Mouse (Mus musculus): Measurements from ENCODE around the gene Lsamp. TPM values are rescaled to one million over a fixed set of nuclear protein-coding genes. Genes with fewer than 3 reads are reported as not detected.
"Not testable (repeated sequence)": the region's sequence is repeated elsewhere in the genome, so short reads cannot be mapped to it uniquely, and the experiment has no call there.

Lsamp gene
- total RNA-seq, 2 experiments from 2014 or later, result not detected

DNA sequence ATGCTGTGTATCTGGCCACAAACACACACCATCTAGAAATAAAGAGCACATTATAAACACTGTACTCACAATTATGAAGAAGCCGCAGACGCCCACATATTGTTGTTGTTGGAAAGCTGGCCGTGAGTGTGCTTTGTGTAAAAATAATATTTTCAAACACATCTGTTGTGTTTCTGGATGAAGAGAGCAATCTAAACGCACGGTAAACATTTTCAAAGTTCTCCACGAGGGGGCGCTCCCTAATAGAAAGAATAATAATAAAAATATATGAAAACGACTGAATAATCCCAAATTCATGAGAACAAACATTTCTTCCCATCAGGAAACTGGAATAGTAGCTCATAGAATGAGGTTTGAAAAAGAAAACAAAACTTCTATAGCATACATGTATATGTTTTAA, 482.4 kb downstream of the Lsamp start:
- ATAC-seq (ENCODE audit: poor library complexity, severe bottlenecking), result no peak

DNA sequence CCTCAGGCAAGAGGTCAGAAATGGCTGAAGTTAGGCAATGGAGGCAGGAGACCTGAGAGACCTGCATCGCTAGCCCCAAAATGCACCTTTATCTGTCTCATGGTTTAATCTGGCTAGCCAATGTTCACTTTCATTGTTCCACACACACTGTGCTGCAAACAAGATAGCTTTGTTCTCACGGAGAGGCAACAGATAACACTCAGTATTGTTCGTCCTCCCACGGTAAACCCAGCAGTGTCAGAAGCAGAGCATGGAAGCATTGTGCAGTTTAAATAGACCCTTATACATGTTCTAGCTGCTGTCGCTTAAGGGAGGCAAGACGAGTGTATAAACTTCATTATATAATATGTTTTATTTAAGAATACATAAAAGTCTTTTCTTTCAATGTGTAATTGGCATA, 486.8 kb downstream of the Lsamp start:
- no peak for ATAC-seq (ENCODE audit: poor library complexity, severe bottlenecking)

DNA sequence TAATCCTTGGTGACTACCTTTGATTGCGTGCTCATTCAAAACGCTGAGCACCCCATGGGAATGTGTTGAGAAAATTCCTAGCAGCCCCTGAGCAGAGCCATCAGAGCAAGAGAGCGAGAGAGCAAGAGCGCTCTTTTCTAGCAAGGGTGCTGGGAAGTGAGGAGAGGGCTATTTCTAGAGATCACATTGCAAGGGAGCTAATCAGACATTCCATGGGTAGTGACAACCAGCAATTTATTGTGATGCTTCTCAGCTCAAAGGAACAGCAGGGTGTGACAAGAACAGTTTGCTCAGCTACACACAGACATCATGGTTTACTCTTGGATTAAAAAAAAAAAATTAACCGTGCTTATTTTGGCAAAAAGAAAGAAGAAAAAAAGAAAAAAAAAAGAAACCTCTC, 487.8 kb downstream of the Lsamp start:
- no peak for ATAC-seq (ENCODE audit: poor library complexity, severe bottlenecking)

DNA sequence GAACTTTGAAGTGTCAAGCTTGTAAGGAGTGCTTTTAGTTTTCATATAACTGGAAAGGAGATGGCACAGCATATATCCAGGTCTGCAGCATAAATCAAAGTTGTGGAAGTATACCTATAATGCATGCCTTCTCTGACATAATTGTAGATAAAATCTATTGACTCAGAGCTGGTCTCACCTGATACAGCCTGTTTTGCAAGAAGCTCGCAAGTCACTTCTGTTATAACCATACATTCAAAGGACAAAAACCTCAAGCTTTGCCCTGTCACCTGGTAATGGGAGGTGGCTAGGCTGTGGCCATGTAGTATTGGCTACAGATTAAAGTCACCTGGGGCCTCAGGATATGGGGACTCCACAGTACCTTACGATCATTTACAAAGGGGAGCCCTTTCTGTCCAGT, 507.4 kb downstream of the Lsamp start:
- ATAC-seq (ENCODE audit: poor library complexity, severe bottlenecking), result no peak

GRCm38 (mm10) chr16:40504262-40504960, 520.2 kb downstream of the Lsamp start:
- no peak for ATAC-seq (ENCODE audit: poor library complexity, severe bottlenecking)

- ATAC-seq (ENCODE audit: poor library complexity, severe bottlenecking), result no peak
Measured at GRCm38 (mm10) chr16:40509146-40510030, 525.2 kb downstream of the Lsamp start.

DNA sequence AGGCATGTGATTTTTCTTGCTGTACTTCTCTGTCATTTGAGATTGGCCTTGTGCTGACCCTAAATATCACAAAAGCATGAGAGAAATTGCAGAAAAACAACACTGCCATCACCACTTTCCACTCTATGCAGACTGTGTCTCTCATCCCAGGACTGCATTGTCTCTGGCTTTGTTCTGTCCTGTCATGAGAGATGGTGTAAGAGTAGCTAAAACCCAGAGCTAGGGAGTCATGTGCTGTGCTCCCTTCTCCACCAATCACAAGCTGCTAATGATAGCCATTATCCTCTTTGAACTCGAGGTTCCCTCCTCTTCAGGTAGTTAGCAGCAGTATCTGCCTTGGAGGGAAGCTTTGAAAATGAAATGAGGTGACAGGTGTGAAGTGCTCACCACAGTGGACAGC, 552.6 kb downstream of the Lsamp start:
- ATAC-seq (ENCODE audit: poor library complexity, severe bottlenecking), result no peak

DNA sequence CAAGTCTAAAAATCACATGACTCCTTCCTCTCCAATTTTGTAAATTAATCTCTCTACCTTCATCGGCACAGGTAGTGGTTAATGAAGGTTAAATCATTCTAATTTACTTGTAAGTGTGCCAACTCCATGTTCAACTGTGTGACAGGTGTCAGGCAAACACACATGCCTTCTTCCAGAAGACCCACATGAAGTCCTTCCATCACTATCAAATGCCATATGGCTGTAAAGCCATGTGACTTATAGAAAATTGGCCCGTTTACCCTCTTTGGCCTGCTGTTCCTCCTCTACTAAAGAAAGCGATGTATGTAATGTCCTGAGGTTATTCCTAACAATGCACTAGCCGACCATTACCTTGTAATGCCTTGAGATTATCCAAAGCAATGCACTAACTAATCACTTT, 565.5 kb downstream of the Lsamp start:
- ATAC-seq (ENCODE audit: poor library complexity, severe bottlenecking), result no peak

- no peak for ATAC-seq (ENCODE audit: poor library complexity, severe bottlenecking)
Measured at GRCm38 (mm10) chr16:40555608-40556007, 571.4 kb downstream of the Lsamp start.

- no peak for ATAC-seq (ENCODE audit: poor library complexity, severe bottlenecking)
Measured at GRCm38 (mm10) chr16:40557680-40558249, 573.6 kb downstream of the Lsamp start.

DNA sequence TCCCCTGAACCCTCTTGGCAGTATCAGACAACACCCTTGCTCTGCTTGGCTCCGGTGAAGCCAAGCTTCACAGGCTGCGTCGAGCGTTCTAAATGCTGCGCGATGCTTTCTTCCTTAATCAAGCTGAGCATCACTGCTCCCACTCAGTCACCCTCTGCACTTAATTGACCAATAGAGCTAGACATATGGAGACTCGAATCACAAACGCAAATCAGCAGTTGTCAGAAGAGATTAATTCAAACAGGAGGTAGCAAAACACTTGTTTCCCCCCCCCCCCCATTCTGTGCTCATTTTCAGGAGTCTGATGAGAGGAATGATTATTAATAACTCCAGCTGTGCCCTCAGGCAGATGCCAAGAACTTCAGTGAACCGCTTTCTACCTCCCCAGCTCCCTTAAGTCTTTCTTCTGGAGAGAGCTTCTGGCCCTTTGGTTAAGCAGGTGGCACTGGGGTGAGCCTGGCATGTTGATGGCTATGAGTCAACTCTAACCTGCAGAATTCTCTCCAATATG, 583.3 kb downstream of the Lsamp start:
- no peak for ATAC-seq (ENCODE audit: poor library complexity, severe bottlenecking)

DNA sequence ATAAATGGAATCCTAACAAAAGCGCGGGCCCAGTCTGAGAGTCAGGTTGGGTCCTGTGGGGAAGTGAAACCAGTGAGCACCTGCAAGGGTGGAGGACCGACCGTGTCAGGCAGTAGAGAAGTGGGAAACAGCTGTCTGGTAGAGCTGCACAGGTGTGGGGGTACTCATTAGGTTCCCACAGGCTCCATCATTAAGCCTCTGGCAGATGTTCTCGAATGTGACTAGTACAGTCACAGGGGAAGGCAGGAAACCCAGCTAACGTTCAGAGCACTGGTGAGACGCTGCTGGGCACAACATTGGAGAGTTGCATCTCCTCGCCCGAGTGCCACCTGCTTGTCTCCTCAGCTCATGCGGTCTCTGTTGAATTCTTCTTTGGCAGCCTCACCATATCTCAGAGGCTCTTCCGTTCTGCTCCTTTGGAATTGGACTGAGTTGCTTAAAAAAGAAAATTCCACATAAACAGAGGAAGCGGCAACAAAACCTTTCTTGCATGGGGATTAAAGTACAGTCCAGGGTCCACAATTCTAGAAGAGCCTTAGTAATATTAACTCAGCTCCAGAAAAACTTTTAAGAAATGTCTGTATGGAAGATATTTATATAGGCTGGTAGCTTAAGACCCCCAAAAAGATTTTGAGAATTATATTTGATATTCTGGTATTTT, 588.1 kb downstream of the Lsamp start:
- no peak for ATAC-seq (ENCODE audit: poor library complexity, severe bottlenecking)

DNA sequence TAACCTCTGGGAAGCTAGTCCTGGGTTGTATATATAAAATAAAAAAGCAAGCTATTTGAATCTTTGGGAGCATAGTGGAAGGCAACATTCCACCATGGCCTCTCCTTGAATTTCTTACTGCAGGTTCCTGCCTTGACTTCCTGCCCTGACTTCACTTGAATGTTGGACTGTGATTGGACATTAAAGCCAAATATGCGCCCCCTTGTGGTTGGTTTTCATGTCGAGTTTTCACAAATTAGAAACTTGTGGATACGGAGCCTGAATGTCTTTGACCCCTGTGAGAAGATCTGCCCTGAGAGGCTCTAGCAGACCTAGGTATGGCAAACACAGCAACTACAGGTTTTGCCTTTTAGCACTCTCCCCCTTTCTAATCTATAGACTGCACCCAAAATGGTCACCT, 597.9 kb downstream of the Lsamp start:
- ATAC-seq (ENCODE audit: poor library complexity, severe bottlenecking), result no peak

DNA sequence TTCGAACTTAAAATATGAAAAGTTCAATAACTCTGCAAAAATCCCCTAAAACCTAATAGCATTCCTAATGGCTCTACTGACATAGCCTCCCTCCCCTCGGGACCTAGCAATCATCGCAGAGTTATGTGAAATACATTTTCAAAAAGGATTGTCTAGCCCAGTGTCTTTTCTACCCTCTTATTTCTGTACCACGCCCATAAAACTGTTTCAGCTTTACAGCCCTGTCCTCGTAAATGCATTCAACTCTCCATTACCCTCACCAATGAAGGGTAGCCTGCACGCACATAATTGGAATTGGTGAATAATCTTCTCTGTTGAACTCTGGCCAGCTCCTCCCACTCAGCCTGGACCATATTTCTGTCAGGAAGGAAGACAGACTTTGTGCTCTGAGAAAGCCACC, 609.0 kb downstream of the Lsamp start:
- ATAC-seq (ENCODE audit: poor library complexity, severe bottlenecking), result no peak

GRCm38 (mm10) chr16:40601431-40602387, 617.5 kb downstream of the Lsamp start:
- ATAC-seq (ENCODE audit: poor library complexity, severe bottlenecking), result no peak

- ATAC-seq (ENCODE audit: poor library complexity, severe bottlenecking), result no peak
Measured at GRCm38 (mm10) chr16:40607509-40607908, 623.3 kb downstream of the Lsamp start.

DNA sequence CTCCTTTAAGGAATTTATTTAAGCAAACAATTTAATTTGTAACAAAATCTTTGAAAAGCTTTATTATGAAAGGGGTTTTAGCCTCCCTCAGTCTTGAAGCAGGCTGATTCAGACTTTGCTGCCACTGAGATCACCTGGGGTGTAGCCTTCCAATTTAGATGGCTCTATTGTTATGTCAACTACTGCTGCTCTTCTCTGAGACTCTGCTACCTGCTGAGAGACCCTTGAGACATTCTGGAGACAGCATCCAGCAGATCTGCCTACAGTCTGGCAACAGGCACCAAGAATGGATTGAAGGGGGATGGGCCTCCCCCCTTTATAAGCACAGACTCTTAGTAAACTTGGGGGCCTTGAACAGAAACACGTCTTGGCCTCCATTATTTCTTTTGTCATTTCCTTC, 632.5 kb downstream of the Lsamp start:
- not testable (repeated sequence) for ATAC-seq (ENCODE audit: poor library complexity, severe bottlenecking)

- ATAC-seq (ENCODE audit: poor library complexity, severe bottlenecking), result not testable (repeated sequence)
Measured at GRCm38 (mm10) chr16:40621086-40621485, 636.9 kb downstream of the Lsamp start.

GRCm38 (mm10) chr16:40627159-40627558, 643.0 kb downstream of the Lsamp start:
- no peak for ATAC-seq (ENCODE audit: poor library complexity, severe bottlenecking)

Data from megakaryocyte, adult 5-6 weeks (primary cell).